Mouse (Mus musculus) heart, postnatal 0 days (tissue): ENCODE measurements around the gene Nrg4. TPM values are rescaled to one million over a fixed set of nuclear protein-coding genes. Genes with fewer than 3 reads are reported as not detected.
A peak's percentile ranks its signal among the peaks of the same experiment; 100 is the strongest.

Source experiments
- ATAC-seq: fragments of 200-750 bp; cut with Nextera tagmentation; 2 replicates; pipeline ENCODE4 v1.8.0; 2017; ENCODE audit warnings: low read depth, moderate number of reproducible peaks, moderate library complexity; ENCODE audit not compliant: insufficient read depth
- DNase-seq: peaks from one replicate; pipeline ENCODE4 v3.0.0-alpha.2; 2016; ENCODE audit warnings: low spot score
- H3K27ac ChIP-seq: fragments of 300-500 bp; sonication (generic); 2 replicates; pipeline ENCODE4 v1.5.1; 2014; ENCODE audit warnings: low read depth, mild to moderate bottlenecking
- H3K27me3 ChIP-seq: fragments of 300-500 bp; sonication (generic); 2 replicates; pipeline ENCODE4 v1.6.1; 2014; ENCODE audit warnings: low read length, mixed read lengths; ENCODE audit not compliant: control insufficient read depth, insufficient read depth
- H3K36me3 ChIP-seq: fragments of 300-500 bp; sonication (generic); replicated peaks from 2 replicates; pipeline ENCODE4 v1.6.1; 2014; ENCODE audit warnings: low read length, mixed read lengths; ENCODE audit not compliant: control insufficient read depth, insufficient read depth
- H3K4me1 ChIP-seq: fragments of 300-500 bp; sonication (generic); 2 replicates; pipeline ENCODE4 v1.6.1; 2014; ENCODE audit warnings: antibody characterized with exemption; ENCODE audit not compliant: control insufficient read depth, insufficient read depth
- H3K4me2 ChIP-seq: fragments of 300-500 bp; sonication (generic); 2 replicates; pipeline ENCODE4 v1.6.1; 2014; ENCODE audit warnings: low read depth, mild to moderate bottlenecking, low read length, moderate library complexity
- H3K4me3 ChIP-seq: fragments of 300-500 bp; sonication (generic); 2 replicates; pipeline ENCODE4 v1.5.1; 2014; ENCODE audit warnings: low read depth, low read length
- H3K9ac ChIP-seq: fragments of 300-500 bp; sonication (generic); replicated peaks from 2 replicates; pipeline ENCODE4 v1.6.1; 2014; ENCODE audit warnings: low read depth, low read length, mixed read lengths
- H3K9me3 ChIP-seq: fragments of 300-500 bp; sonication (generic); replicated peaks from 2 replicates; pipeline ENCODE4 v1.6.1; 2016; ENCODE audit warnings: low read length; ENCODE audit not compliant: control insufficient read depth
- CTCF ChIP-seq: IDR thresholded peaks from 2 replicates; pipeline ENCODE4 v1.5.1; 2016; ENCODE audit warnings: antibody characterized with exemption, control low read depth, low read depth
- EP300 ChIP-seq: IDR thresholded peaks from 2 replicates; pipeline ENCODE4 v1.6.1; 2016; ENCODE audit warnings: antibody characterized with exemption, low read depth
- WGBS: fragments of 180-500 bp; shearing (Covaris S2); extraction: QIAGEN DNeasy Blood & Tissue Kit; methylation state at CpG from one replicate; pipeline ENCODE4 v1.1.7; 2014; 5-methylcytosine and 5-hydroxymethylcytosine counted together
- polyA plus RNA-seq: library from polyadenylated mRNA; unstranded; fragments of >200 nt; fragmentation: Nextera tagmentation; extraction: Ambion mirVana; gene quantifications from 2 replicates; pipeline ENCODE4 v1.2.1, GENCODE M21; 2015
- total RNA-seq: library from RNA; depleted of rRNA; stranded (reverse); fragments of >200 nt; gene quantifications from 2 replicates; pipeline ENCODE4 v1.2.3, GENCODE M21; 2014; ENCODE audit warnings: low replicate concordance

The Nrg4 gene
- total and polyA plus RNA-seq, 2 experiments from 2014 or later = 1.3 TPM; not detected in 1

DNA sequence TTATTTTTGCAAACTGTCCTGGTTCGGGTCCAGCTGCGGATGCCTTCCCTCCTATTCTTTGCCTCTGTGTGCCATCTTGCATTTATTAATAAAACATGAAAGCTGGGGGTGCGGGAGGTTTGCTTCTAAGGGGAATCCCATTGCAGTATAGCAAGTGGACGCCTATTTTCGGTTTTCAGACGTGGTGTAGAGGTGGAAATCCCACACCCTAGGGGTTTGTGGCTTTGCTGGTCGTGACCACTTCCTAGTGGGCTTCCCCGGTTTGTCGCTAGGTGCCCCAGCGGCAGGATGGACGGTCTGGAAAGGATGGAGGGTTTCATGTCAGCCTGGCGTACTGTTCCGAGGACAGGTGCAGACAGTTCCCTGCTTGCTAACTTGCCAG is 581 bp upstream of the Nrg4 start:
- Histone ChIP-seq H3K9ac (peak overlapping the region; percentile 64; the same call in 1 of the 2 replicates), H3K4me2 (peak overlapping the region; percentile 99), H3K27ac (no peak overlapping the region), H3K36me3 (no peaks in the 10 kb centered on the region), H3K27me3 (peaks cover 42% of the 10 kb centered on the region), H3K4me1 (no peaks in the 10 kb centered on the region), H3K9me3 (no peaks in the 10 kb centered on the region), H3K4me3 (peak overlapping the region; percentile 87)
- DNase-seq = no peak
- TF ChIP-seq CTCF (no peak), EP300 (no peak)
- 2% methylated on average over 13 of the region's 13 CpGs for WGBS
- ATAC-seq = 0 out of 2 replicates have a peak, but pooled peaks have one; percentile 15

DNA sequence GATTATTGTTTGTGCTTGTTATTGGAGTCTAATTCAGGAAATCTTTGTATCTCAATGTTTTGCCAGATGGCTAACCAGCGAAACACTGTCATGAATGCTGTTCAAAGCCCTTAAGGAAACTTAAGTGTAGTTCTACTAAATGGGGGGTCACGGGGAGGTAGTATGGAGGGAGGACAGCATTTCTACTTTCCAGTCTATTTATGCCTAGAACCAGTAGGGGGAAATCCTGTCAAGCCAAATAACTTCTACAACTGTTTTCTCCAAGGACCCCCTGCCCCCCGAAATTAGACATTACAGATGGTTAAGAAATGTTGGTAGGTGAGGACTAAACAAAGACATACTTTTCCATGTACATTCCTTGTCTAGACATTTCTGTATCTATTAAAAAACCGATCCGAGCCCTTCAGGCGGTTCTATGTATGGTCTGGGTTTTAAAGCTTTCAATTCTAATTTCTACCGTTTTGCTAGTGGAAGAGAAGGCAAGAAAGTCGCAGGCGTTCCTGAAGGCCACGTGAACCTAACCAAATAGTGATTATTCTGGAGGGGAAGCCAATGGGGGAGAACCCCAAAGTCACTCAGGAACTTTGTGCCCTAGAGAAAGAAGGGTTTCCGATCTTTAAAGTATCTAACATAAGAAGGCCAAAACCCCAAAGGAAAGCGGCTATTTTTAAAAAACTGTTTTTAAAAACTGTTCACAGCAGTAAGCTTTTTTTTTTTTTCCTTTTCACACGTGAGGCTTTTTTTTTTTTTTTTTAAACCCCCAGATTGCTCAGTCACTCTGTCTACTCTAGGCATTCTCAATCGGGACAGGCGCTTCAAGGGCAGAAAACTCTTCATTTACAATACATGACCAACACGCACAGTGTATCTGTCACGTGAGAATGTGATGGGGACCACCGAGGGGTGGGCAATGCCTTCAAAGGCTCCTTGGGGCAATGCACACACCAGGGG is 805 bp downstream of the Nrg4 start:
- Histone ChIP-seq H3K27ac (no peak overlapping the region), H3K9me3 (no peaks in the 10 kb centered on the region), H3K27me3 (peaks cover 42% of the 10 kb centered on the region), H3K36me3 (no peaks in the 10 kb centered on the region), H3K4me3 (peak overlapping the region; percentile 87), H3K4me1 (no peaks in the 10 kb centered on the region), H3K4me2 (peak overlapping the region; percentile 99), H3K9ac (peak overlapping the region; percentile 64)
- no peak for DNase-seq
- TF ChIP-seq CTCF (no peak), EP300 (no peak)
- no peak for ATAC-seq
- WGBS = 13% methylated on average over 18 of the region's 18 CpGs

DNA sequence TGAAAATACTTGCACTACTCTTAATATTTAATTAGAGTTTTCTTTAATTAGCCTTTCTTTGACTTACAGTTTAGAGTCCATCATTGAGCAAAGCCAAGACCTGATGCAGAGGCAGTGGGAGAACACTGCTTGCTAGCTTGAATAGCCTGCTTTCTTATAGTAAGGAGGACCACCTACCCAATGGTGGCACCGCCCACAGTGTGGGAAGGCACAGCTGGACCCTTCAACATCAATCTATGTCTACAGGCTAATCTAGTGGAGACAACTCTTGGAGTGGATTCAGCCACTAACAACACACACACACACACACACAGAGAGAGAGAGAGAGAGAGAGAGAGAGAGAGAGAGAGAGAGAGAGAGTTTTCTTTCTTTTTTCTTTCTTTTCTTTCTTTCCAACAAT is 1.6 kb downstream of the Nrg4 start:
- no peak for ATAC-seq
- no peak overlapping the region for H3K27ac ChIP-seq
- no peak overlapping the region for H3K4me2 ChIP-seq
- no peak for DNase-seq
- no peaks in the 10 kb centered on the region for H3K4me1 ChIP-seq
- H3K27me3 ChIP-seq = peaks cover 42% of the 10 kb centered on the region
- no peak overlapping the region for H3K4me3 ChIP-seq
- 55% methylated on average over 1 of the region's 1 CpGs for WGBS
- no peaks in the 10 kb centered on the region for H3K9me3 ChIP-seq
- H3K9ac ChIP-seq = no peak overlapping the region
- no peaks in the 10 kb centered on the region for H3K36me3 ChIP-seq
- TF ChIP-seq EP300 (no peak), CTCF (no peak)

DNA sequence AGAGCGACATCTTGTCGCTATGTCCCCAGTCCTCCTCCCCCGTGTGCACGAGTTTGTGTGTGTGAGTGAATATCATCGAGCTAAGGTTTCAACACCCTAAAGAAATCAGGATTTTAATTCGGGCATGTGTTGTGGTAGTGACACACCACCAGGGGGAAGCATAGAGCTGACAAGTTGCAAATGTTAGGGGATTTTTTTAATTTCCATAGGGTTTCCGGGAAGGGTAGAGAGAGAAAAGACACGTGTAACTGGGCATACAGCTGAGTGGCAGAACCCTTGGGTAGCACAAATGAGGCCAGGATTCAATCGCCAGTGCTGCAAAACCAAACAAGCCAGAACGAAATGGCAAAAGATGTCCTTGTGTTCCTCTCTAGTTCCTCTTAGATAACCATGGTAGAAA is 2.1 kb downstream of the Nrg4 start:
- 53% methylated on average over 10 of the region's 10 CpGs for WGBS
- TF ChIP-seq EP300 = no peak
- no peak for TF ChIP-seq CTCF
- no peaks in the 10 kb centered on the region for H3K4me1 ChIP-seq
- H3K9me3 ChIP-seq = no peaks in the 10 kb centered on the region
- DNase-seq = no peak
- ATAC-seq = no peak
- no peak overlapping the region for H3K9ac ChIP-seq
- no peaks in the 10 kb centered on the region for H3K36me3 ChIP-seq
- H3K27me3 ChIP-seq = peaks cover 42% of the 10 kb centered on the region
- H3K27ac ChIP-seq = no peak overlapping the region
- H3K4me3 ChIP-seq = no peak overlapping the region
- H3K4me2 ChIP-seq = no peak overlapping the region

DNA sequence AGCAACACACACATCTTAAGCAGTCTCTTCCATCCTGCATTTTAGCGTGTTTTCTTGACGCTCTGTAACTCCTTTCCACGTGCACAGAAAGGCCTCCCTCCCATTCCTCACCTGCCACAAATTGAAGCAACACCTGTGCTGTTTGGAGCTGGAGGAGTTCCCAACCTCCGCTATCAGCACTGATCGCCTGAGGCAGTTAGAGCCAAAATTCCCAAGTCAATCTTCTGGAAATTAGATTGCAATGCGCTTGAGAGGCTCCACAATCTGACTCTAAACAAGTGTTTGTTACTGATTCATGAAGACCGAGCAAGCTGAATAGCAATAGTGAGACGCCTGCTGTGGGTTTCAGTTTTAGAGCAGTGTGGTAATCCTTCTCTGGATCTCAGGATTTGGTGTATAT is 2.6 kb downstream of the Nrg4 start:
- no peaks in the 10 kb centered on the region for H3K4me1 ChIP-seq
- ATAC-seq = no peak
- H3K4me2 ChIP-seq = no peak overlapping the region
- no peaks in the 10 kb centered on the region for H3K9me3 ChIP-seq
- no peak overlapping the region for H3K27ac ChIP-seq
- H3K27me3 ChIP-seq = peaks cover 42% of the 10 kb centered on the region
- DNase-seq = no peak
- no peak overlapping the region for H3K9ac ChIP-seq
- no peak overlapping the region for H3K4me3 ChIP-seq
- H3K36me3 ChIP-seq = no peaks in the 10 kb centered on the region
- 50% methylated on average over 8 of the region's 8 CpGs for WGBS
- TF ChIP-seq CTCF = no peak
- no peak for TF ChIP-seq EP300

DNA sequence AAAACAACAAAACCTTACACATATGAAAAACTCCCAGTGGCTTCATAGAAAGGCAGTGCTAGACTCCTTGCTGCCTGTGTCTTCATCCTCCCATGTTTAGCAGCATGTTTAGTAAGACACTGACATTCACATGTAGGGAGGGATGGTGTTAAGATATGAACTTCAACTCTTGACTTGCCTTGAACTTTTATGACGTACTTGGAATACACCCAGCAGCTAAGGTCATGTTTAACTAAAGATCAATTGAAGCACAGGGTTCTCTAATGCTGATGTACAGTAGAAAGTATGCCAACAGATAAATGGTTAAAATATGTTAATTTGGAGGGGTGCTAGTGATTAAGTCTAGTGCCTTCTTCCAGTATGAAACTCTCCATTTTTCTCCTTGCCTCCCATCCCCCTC is 4.0 kb downstream of the Nrg4 start:
- Histone ChIP-seq H3K4me2 (no peak overlapping the region), H3K4me3 (no peak overlapping the region), H3K4me1 (no peaks in the 10 kb centered on the region), H3K9ac (no peak overlapping the region), H3K27ac (no peak overlapping the region), H3K9me3 (no peaks in the 10 kb centered on the region), H3K27me3 (peaks cover 28% of the 10 kb centered on the region), H3K36me3 (no peaks in the 10 kb centered on the region)
- no peak for DNase-seq
- 65% methylated on average over 1 of the region's 1 CpGs for WGBS
- TF ChIP-seq CTCF (no peak), EP300 (no peak)
- ATAC-seq = no peak
